Mouse (Mus musculus): ENCODE data around the gene Ddx42.
"Not testable (repeated sequence)": the region's sequence is repeated elsewhere in the genome, so short reads cannot be mapped to it uniquely, and the experiment has no call there.

The Ddx42 gene

DNA sequence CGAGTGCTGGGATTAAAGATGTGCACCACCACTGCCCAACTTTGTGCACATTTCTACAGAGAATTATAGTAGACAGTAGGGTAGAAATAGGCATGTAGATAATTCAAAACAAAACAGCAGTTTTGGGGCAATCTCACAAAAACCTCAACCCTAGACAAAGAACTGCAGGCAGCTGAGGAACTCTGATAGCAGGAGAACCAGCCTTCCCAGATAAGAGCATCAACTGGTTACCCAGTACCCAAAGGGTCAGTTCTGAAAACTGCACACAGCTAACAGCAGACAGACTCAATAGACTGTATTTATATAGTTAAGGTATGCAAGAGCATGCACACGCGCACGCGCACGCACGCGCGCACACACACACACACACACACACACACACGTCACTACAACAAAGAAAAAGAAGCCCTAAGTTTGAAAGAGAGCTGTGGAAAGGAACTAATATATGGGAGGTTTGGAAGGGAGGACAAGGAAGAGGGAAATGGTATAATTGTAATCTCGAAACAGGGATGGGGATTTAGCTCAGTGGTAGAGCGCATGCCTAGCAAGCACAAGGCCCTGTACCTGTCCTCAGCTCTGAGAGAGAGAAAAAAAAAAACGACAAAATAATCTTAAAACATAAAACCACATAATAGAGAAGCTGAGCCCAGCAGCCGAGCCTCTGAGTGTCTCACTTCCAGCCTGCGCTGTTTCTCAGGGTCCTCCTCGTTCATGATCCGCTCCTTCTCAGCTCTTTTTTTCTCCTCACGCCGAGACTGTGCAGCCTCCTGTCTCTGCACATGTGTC, 15.2 kb upstream of the Ddx42 start:
- no peak for DNase-seq

DNA sequence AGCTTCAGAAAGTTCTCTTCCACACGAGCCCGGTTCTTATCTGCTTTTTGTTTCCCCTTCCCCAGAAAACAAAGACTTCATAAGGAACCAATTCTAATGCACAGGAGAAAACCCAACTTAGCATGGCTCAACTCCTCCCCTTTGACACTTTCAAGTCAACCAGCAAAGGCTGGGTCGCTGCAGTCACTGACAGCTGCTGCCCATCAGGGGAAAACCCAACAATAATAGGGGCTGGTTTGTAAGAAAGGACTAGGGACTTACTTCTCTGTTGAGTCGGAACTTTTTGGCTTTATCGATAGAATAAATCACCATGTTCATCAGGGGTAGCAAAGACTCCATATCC, 14.6 kb upstream of the Ddx42 start, which contains the start of gene Strada:
Strada (minus strand) TSS at position 46 of the 343 bp plus-strand sequence.
- DNase-seq, result no peak

DNA sequence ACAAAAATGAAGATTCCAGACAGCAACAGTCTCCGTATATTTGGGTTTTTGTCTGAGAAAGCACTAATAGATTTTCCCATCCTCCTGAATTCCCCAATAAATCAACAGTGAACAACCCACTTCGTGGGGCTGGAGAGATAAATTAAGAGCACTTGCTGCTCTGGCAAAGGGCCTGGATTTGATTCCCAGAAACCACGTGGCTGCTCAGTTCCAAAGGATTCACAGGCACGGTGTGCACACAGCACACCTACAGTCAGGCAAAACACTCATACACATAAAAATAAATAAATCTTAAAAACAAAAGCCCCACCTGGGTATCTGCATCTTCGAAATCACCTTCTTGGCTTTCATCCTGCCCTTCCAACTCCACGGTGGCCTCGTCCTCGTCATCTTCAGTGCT, 4.0 kb upstream of the Ddx42 start:
- no peak for DNase-seq

DNA sequence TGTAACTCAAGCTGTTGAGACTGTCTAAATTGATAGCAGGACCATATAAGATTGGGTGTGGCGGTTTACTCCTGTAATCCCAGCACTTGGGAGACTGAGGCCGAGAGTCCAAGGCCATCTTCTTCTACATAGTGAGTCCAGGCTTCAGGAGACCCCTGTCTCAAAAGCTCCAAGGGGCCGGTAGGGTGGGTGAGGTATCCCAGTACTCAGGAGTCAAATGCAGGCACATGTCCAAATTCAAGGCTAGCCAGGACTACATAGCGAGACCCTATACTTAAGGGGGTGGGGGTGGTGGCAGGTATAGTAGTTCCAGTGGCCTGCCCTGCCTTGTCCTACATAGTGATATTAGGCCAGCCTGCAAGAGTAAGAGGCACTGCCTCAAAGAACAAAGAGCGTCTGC, 1.9 kb upstream of the Ddx42 start:
- DNase-seq, result no peak

- DNase-seq, result no peak
Observed at GRCm38 (mm10) chr11:106215450-106215859, 1.3 kb upstream of the Ddx42 start.

DNA sequence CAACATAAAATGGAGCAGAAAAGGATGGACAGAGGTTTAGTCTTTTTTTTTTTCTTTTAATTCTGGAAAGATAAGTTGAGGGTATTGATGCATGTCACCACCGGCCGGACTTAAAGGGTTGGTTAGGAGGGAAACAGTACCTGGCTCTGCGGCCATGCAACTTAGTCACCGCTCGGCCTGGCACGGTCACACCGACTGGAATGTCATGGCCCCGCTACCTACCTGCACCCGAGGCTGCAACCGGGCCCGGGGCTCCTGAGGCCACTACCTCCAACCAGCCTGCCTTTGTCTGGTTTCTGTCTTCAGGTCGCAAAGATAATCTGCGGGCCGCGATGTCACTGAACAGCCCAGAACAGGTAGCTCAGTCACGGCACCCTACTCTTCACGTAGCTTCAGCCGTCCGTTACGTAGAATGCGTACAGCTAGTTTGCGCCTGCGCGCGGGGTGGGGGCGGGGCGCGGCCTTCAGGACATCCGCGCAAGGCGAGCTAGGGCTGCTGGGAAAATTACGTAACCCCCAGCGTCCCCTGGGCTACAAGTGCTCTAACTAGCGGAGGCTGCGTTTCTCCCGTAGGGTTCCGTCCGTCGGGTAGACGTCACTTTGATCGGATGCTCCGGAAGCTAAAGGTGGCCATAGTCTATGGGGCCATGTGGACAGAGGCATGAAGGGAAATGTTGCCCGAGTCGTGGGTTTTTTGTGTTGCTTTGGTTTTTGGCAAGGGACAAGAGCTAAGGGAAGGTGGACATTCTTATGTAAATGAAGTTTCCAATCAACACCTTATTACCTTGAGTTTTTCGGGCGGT, 598 bp upstream of the Ddx42 start, which contains the start of gene Ccdc47:
Ccdc47 (minus strand) TSS at position 418 of the 803 bp plus-strand sequence.
- peak; percentile 88 to 93 for DNase-seq

DNA sequence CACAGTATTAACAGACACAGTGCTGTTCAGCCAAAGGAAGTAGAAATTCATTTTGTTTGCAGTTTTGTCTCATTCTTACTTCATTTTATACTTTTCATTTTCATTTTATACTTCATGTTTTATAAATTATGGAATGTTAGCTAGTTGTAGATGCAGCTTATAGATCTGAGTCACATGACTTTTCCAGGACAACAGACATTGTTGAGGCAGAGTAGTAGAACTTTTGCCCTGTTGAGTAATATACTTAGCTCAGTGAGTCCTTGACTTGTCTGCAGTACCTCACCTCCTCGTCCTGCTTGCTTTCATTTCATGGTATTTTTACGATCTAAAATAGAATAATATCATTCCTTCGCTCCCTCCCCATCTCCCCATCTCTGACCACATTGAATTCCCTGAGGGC, 3.9 kb downstream of the Ddx42 start:
- no peak for DNase-seq

DNA sequence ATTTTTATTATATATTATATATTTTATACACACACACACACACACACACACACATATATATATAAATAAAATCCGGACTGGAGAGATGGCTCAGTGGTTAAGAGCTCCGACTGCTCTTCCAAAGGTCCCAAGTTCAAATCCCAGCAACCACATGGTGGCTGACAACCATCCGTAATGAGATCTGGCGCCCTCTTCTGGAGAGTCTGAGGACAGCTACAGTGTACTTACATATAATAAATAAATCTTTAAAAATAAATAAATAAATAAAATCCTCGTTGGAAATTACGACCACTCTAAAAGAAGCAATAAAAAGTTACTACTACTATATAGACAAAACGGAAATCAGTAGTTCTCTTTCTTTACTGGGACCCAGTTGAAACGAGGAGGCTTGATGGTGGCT, 17.3 kb downstream of the Ddx42 start:
- DNase-seq, result not testable (repeated sequence)

GRCm38 (mm10) chr11:106246834-106247233, 30.1 kb downstream of the Ddx42 start:
- DNase-seq, result no peak

GRCm38 (mm10) chr11:106249326-106249725, 32.6 kb downstream of the Ddx42 start:
- no peak for DNase-seq

- no peak for DNase-seq
Observed at GRCm38 (mm10) chr11:106254767-106255166, 38.0 kb downstream of the Ddx42 start.

DNA sequence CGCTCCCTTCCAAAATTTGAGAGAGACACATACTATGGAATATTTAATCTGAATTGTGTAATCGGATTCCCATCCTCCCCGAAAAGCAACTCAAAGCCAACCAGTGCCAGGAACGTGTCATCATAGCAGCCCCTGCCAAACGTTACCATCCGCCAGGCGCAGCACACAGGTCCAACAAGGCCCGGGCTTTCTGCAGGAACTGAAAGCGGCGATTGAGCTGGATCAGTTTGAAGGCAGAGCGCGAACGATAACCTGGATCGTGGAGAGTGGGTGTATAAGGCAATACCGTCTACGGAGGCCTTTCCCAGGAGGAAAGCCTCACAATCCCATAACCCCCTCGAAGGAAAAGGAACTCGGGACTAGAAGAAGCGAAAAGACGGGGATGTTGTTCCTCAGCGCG, 38.4 kb downstream of the Ddx42 start:
- DNase-seq, result no peak

- peak; percentile 97 to 98 for DNase-seq
Observed at GRCm38 (mm10) chr11:106255685-106256451, 39.1 kb downstream of the Ddx42 start, which contains the start of the genes Ftsj3 and Psmc5. Gene Ftsj3, minus strand, starts transcription at chr11:106256079. Gene Psmc5, plus strand, starts transcription at chr11:106256154.

- no peak for DNase-seq
Observed at GRCm38 (mm10) chr11:106256775-106257174, 40.0 kb downstream of the Ddx42 start.

GRCm38 (mm10) chr11:106260826-106261450, 44.2 kb downstream of the Ddx42 start:
- no peak for DNase-seq

- no peak for DNase-seq
Observed at GRCm38 (mm10) chr11:106263963-106264362, 47.2 kb downstream of the Ddx42 start.

DNA sequence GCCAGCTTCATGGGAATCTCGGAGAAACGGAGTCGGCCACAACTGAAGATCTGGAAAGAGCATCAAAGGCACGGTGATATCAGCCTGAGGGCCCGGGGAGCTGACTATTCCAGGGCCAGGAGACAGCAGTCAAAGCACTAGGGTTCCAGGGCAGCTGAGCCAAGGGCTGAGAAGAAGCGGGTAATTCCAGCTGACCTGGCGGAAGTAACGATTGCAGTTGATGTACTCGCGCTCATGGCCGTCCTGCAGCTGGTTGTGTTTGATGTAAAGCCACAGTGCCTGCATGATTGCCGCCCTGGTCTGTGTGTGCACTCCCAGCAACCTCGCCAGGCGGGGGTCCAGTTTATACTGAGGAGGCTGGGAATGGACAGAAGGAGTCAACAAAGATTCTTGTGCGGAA, 48.3 kb downstream of the Ddx42 start:
- no peak for DNase-seq

DNA sequence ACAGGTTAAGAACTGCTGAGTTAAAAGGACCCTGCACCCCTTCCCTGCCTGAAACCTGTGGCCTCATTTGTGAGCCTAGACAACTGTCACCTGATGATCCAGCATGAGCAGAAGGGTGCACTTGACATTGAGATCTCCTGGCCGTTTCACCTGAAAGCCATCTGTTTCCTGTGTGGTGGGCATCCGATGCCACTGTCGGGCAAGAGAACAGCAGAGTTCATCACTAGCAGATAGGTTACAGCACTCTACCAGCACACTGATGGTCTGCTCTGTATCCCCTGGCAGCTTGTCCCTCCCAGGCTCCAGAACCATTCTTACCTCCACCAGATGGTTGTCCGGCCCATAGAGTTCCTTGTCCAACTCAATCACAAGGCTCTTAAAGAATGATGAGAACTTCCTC, 48.8 kb downstream of the Ddx42 start:
- no peak for DNase-seq

DNA sequence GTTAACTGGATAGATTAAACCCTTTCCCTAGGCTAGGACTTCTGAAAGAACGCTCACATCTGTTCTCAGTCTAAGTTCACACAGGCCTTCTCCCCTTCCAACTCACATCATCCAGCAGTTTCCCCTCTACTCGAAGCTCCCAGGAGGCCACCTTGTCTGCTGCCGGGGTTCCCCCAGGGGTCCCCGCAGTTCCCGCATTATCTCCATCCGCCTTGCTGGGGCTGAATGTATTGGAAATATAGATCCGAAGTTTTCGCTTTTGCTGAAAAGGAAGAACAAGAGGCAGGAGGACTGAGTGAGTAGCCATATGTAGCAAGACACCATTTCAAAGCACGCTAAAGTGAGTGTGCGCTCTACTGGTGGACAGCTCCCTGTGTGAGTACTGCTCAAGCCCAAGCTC, 49.7 kb downstream of the Ddx42 start:
- DNase-seq, result no peak

GRCm38 (mm10) chr11:106267311-106267852, 50.7 kb downstream of the Ddx42 start:
- DNase-seq, result no peak

DNA sequence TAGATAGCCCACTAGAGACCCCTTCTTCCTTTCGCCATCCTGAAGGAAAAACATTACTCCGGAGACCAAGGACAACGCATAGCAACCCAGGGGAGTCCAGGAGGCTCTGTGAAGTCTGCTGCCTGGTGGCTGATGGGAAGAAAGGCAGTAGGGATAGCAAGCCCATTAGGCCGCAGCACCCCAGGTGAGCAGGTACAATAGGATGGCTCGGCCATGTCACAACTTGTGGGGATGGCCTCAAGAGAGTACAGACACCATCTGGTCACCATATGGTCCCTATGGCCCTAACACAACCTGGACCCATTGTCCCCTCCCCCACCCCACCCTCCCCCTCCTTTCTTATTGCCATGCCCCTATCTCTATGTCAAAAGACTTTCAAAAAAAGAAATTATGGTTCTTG, 51.1 kb downstream of the Ddx42 start:
- DNase-seq, result no peak

- no peak for DNase-seq
Observed at GRCm38 (mm10) chr11:106268326-106269059, 51.8 kb downstream of the Ddx42 start.

Measured in thymus, postnatal 36 days (tissue).